Mouse (Mus musculus): Measurements from ENCODE around the gene Creb3l2. TPM values are rescaled to one million over a fixed set of nuclear protein-coding genes. Genes with fewer than 3 reads are reported as not detected.

Creb3l2 gene
- polyA plus RNA-seq, 1 experiment from 2014 or later, result 31.1 TPM

DNA sequence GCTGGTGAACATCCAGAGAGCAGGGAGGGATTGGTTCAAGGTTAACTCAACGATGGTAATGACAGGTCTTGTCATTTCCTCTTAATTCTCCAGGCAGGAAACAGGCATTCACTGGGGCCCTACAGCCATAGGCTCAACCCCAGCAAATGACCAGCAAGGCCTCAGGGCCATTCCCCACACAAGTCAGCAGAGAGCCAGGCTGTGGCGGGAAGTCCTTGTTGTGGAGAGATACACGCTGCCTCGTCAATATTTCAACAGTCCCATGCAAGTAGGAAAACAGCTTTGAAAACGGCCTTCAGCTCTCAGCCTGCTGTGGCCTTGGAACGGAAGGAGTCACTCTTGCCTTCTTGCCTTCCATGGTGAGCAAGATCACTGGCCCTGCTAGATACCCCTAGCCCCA, 6.6 kb downstream of the Creb3l2 start:
- no peak for ATAC-seq (ENCODE audit: low read depth)
- peak overlapping the region; percentile 7; the same call in 1 of the 2 replicates for H3K27ac ChIP-seq (ENCODE audit: low read length)
- no peaks in the 10 kb centered on the region for H3K9me3 ChIP-seq (ENCODE audit: control insufficient read depth, low read length)
- H3K9ac ChIP-seq (ENCODE audit: low read length), result no peak overlapping the region
- no peaks in the 10 kb centered on the region for H3K27me3 ChIP-seq (ENCODE audit: control insufficient read depth, insufficient read depth, low read depth, low read length)
- WGBS, result 57% methylated on average over 6 of the region's 6 CpGs
- H3K36me3 ChIP-seq (ENCODE audit: control insufficient read depth, insufficient read depth, low read length), result peaks cover 12% of the 10 kb centered on the region
- H3K4me2 ChIP-seq (ENCODE audit: low read depth, low read length), result no peak overlapping the region
- H3K4me1 ChIP-seq (replicated peaks; ENCODE audit: control insufficient read depth, insufficient read depth, low read length), result peaks cover 76% of the 10 kb centered on the region
- H3K4me3 ChIP-seq (ENCODE audit: low read length), result no peak overlapping the region

DNA sequence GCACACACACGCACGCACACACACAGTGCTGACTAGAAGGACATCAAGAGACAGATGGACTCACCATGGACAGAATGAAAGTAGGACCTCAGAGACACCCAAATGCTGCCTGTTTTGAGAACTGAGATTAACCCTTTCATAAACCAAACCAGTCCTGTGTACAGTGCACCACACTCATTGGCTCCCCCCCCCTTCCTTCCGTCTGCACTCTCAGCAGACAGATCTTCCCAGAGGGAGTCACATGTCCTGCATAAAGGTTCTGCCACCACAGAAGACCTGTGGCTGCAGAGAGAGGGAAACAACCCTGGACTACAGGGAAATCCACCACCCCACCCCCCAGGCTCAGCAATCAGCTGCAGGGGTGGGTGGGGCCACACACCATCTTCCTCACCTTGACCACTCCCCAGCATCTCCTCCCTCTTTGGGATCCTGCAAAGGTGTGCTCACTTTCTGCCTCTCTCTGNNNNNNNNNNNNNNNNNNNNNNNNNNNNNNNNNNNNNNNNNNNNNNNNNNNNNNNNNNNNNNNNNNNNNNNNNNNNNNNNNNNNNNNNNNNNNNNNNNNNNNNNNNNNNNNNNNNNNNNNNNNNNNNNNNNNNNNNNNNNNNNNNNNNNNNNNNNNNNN, 12.0 kb downstream of the Creb3l2 start:
- no peak for ATAC-seq (ENCODE audit: low read depth)
- no peaks in the 10 kb centered on the region for H3K9me3 ChIP-seq (ENCODE audit: control insufficient read depth, low read length)
- H3K4me3 ChIP-seq (ENCODE audit: low read length), result no peak overlapping the region
- no peaks in the 10 kb centered on the region for H3K27me3 ChIP-seq (ENCODE audit: control insufficient read depth, insufficient read depth, low read depth, low read length)
- H3K36me3 ChIP-seq (ENCODE audit: control insufficient read depth, insufficient read depth, low read length), result peaks cover 5% of the 10 kb centered on the region
- H3K4me1 ChIP-seq (replicated peaks; ENCODE audit: control insufficient read depth, insufficient read depth, low read length), result peaks cover 82% of the 10 kb centered on the region
- WGBS, result 78% methylated on average over 3 of the region's 3 CpGs
- H3K27ac ChIP-seq (ENCODE audit: low read length), result peak overlapping the region; percentile 96
- peak overlapping the region; percentile 40 for H3K9ac ChIP-seq (ENCODE audit: low read length)
- H3K4me2 ChIP-seq (ENCODE audit: low read depth, low read length), result peak overlapping the region; percentile 52; the same call in 1 of the 2 replicates

- Histone ChIP-seq H3K27me3 (ENCODE audit: control insufficient read depth, insufficient read depth, low read depth, low read length) (no peaks in the 10 kb centered on the region), H3K9me3 (ENCODE audit: control insufficient read depth, low read length) (no peaks in the 10 kb centered on the region), H3K4me2 (ENCODE audit: low read depth, low read length) (no peak overlapping the region), H3K4me3 (ENCODE audit: low read length) (no peak overlapping the region), H3K27ac (ENCODE audit: low read length) (peak overlapping the region; percentile 67), H3K4me1 (replicated peaks; ENCODE audit: control insufficient read depth, insufficient read depth, low read length) (peaks cover 82% of the 10 kb centered on the region), H3K9ac (ENCODE audit: low read length) (no peak overlapping the region), H3K36me3 (ENCODE audit: control insufficient read depth, insufficient read depth, low read length) (no peaks in the 10 kb centered on the region)
- 77% methylated on average over 8 of the region's 8 CpGs for WGBS
- ATAC-seq (ENCODE audit: low read depth), result no peak
Measured at GRCm38 (mm10) chr6:37428947-37429346, 13.0 kb downstream of the Creb3l2 start.

GRCm38 (mm10) chr6:37428044-37428443, 13.9 kb downstream of the Creb3l2 start:
- Histone ChIP-seq H3K4me1 (replicated peaks; ENCODE audit: control insufficient read depth, insufficient read depth, low read length) (peaks cover 84% of the 10 kb centered on the region), H3K4me2 (ENCODE audit: low read depth, low read length) (peak overlapping the region; percentile 23; the same call in 1 of the 2 replicates), H3K4me3 (ENCODE audit: low read length) (no peak overlapping the region), H3K9me3 (ENCODE audit: control insufficient read depth, low read length) (no peaks in the 10 kb centered on the region), H3K27ac (ENCODE audit: low read length) (peak overlapping the region; percentile 67), H3K27me3 (ENCODE audit: control insufficient read depth, insufficient read depth, low read depth, low read length) (no peaks in the 10 kb centered on the region), H3K36me3 (ENCODE audit: control insufficient read depth, insufficient read depth, low read length) (no peaks in the 10 kb centered on the region), H3K9ac (ENCODE audit: low read length) (no peak overlapping the region)
- ATAC-seq (ENCODE audit: low read depth), result no peak
- WGBS, result 50% methylated on average over 11 of the region's 11 CpGs

GRCm38 (mm10) chr6:37426615-37427014, 15.3 kb downstream of the Creb3l2 start:
- Histone ChIP-seq H3K36me3 (ENCODE audit: control insufficient read depth, insufficient read depth, low read length) (no peaks in the 10 kb centered on the region), H3K4me1 (replicated peaks; ENCODE audit: control insufficient read depth, insufficient read depth, low read length) (peaks cover 81% of the 10 kb centered on the region), H3K4me2 (ENCODE audit: low read depth, low read length) (no peak overlapping the region), H3K4me3 (ENCODE audit: low read length) (no peak overlapping the region), H3K9me3 (ENCODE audit: control insufficient read depth, low read length) (no peaks in the 10 kb centered on the region), H3K27ac (ENCODE audit: low read length) (no peak overlapping the region), H3K27me3 (ENCODE audit: control insufficient read depth, insufficient read depth, low read depth, low read length) (no peaks in the 10 kb centered on the region), H3K9ac (ENCODE audit: low read length) (no peak overlapping the region)
- no peak for ATAC-seq (ENCODE audit: low read depth)
- WGBS, result 82% methylated on average over 2 of the region's 2 CpGs

DNA sequence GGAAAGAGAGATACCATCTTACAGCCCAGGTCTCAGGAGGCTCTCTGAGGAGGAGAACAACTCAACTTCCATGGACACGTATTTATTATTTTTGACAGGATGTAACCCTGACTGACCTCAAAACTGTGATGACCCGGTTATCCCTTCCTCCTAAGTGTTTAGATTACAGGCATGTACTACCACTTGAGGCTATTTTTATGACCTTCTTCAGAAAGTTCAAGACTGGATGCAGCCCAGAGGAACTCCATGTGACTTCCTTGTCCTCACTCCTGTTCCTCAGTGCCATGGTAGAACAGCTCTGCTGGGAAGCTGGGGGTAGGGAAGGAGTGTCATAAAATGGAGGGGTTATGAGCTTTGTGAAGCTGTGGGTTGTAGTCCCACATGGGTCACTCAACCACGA, 16.1 kb downstream of the Creb3l2 start:
- Histone ChIP-seq H3K27ac (ENCODE audit: low read length) (peak overlapping the region; percentile 88), H3K27me3 (ENCODE audit: control insufficient read depth, insufficient read depth, low read depth, low read length) (no peaks in the 10 kb centered on the region), H3K36me3 (ENCODE audit: control insufficient read depth, insufficient read depth, low read length) (no peaks in the 10 kb centered on the region), H3K9ac (ENCODE audit: low read length) (no peak overlapping the region), H3K9me3 (ENCODE audit: control insufficient read depth, low read length) (no peaks in the 10 kb centered on the region), H3K4me2 (ENCODE audit: low read depth, low read length) (no peak overlapping the region), H3K4me3 (ENCODE audit: low read length) (no peak overlapping the region), H3K4me1 (replicated peaks; ENCODE audit: control insufficient read depth, insufficient read depth, low read length) (peaks cover 75% of the 10 kb centered on the region)
- 44% methylated on average over 3 of the region's 3 CpGs for WGBS
- no peak for ATAC-seq (ENCODE audit: low read depth)

GRCm38 (mm10) chr6:37425075-37425474, 16.9 kb downstream of the Creb3l2 start:
- no peak for ATAC-seq (ENCODE audit: low read depth)
- H3K4me1 ChIP-seq (replicated peaks; ENCODE audit: control insufficient read depth, insufficient read depth, low read length), result peaks cover 71% of the 10 kb centered on the region
- WGBS, result 43% methylated on average over 3 of the region's 3 CpGs
- no peak overlapping the region for H3K4me3 ChIP-seq (ENCODE audit: low read length)
- H3K27me3 ChIP-seq (ENCODE audit: control insufficient read depth, insufficient read depth, low read depth, low read length), result no peaks in the 10 kb centered on the region
- H3K36me3 ChIP-seq (ENCODE audit: control insufficient read depth, insufficient read depth, low read length), result no peaks in the 10 kb centered on the region
- H3K9ac ChIP-seq (ENCODE audit: low read length), result no peak overlapping the region; the same call in 1 of the 2 replicates
- peak overlapping the region; percentile 88 for H3K27ac ChIP-seq (ENCODE audit: low read length)
- H3K9me3 ChIP-seq (ENCODE audit: control insufficient read depth, low read length), result no peaks in the 10 kb centered on the region
- H3K4me2 ChIP-seq (ENCODE audit: low read depth, low read length), result no peak overlapping the region

GRCm38 (mm10) chr6:37424374-37424773, 17.6 kb downstream of the Creb3l2 start:
- no peaks in the 10 kb centered on the region for H3K27me3 ChIP-seq (ENCODE audit: control insufficient read depth, insufficient read depth, low read depth, low read length)

DNA sequence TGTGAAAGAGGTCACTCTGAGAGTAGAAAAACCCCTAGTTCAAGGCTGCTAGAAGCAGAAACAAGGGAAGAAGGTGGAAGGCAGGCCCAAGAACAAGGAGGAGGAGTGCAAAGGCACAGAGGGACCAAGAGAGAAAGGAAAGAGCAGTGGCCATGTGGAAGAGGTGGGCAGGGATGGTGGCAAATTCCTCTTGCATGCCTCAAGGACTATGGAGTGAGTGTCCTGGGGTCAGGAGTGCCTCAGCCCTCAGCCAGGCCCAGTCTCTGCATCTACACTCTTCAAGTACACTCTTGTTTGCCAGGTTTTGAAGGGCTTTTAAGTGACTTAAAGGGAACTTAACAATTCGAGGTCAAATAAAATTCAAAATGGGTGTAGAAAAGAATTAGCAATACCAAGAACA, 18.6 kb downstream of the Creb3l2 start:
- no peaks in the 10 kb centered on the region for H3K36me3 ChIP-seq (ENCODE audit: control insufficient read depth, insufficient read depth, low read length)
- H3K4me1 ChIP-seq (replicated peaks; ENCODE audit: control insufficient read depth, insufficient read depth, low read length), result peaks cover 75% of the 10 kb centered on the region
- 40% methylated on average over 1 of the region's 1 CpGs for WGBS
- 0 out of 2 replicates have a peak overlapping the region, but pooled peaks have one; percentile 12 for H3K9ac ChIP-seq (ENCODE audit: low read length)
- peak overlapping the region; percentile 88 for H3K27ac ChIP-seq (ENCODE audit: low read length)
- H3K27me3 ChIP-seq (ENCODE audit: control insufficient read depth, insufficient read depth, low read depth, low read length), result no peaks in the 10 kb centered on the region
- H3K4me2 ChIP-seq (ENCODE audit: low read depth, low read length), result no peak overlapping the region
- peak; percentile 88 for ATAC-seq (ENCODE audit: low read depth)
- no peaks in the 10 kb centered on the region for H3K9me3 ChIP-seq (ENCODE audit: control insufficient read depth, low read length)
- H3K4me3 ChIP-seq (ENCODE audit: low read length), result no peak overlapping the region

More at GRCm38 (mm10) chr6:37424374-37424773, 17.6 kb downstream of the Creb3l2 start:
- H3K36me3 ChIP-seq (ENCODE audit: control insufficient read depth, insufficient read depth, low read length), result no peaks in the 10 kb centered on the region
- H3K4me3 ChIP-seq (ENCODE audit: low read length), result no peak overlapping the region
- H3K9me3 ChIP-seq (ENCODE audit: control insufficient read depth, low read length), result no peaks in the 10 kb centered on the region
- WGBS, result 21% methylated on average over 7 of the region's 7 CpGs
- ATAC-seq (ENCODE audit: low read depth), result peak; percentile 53
- peaks cover 71% of the 10 kb centered on the region for H3K4me1 ChIP-seq (replicated peaks; ENCODE audit: control insufficient read depth, insufficient read depth, low read length)
- peak overlapping the region; percentile 88 for H3K27ac ChIP-seq (ENCODE audit: low read length)
- H3K9ac ChIP-seq (ENCODE audit: low read length), result peak overlapping the region; percentile 26
- H3K4me2 ChIP-seq (ENCODE audit: low read depth, low read length), result peak overlapping the region; percentile 1
